Mouse (Mus musculus) kidney, adult 8-10 months (tissue): ENCODE measurements around the gene Rasal2.

Source experiments
- DNase-seq, 2 experiments: peaks; one replicate each; pipeline ENCODE4 v3.0.0; 2022

The Rasal2 gene

DNA sequence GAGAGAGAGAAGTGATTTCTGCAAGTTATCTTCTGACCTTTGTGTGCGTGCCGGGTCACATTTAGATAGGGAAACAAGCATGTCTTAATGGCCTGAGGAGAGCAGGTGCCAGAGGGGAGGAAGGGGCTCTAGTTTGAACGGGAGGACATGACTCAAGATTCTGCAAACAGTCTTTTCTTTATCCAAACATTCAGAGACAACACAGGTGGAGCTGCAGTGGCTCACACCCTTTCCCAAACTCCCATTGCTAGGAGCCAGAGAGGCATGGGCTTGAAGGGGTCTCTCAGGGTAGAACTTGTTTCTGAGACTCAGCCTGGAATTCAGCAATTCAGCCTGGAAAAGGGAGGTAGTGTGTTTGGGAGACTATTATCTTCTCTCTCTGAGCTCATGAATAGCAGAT is 288.6 kb downstream of the Rasal2 start:
- DNase-seq, result no peak

DNA sequence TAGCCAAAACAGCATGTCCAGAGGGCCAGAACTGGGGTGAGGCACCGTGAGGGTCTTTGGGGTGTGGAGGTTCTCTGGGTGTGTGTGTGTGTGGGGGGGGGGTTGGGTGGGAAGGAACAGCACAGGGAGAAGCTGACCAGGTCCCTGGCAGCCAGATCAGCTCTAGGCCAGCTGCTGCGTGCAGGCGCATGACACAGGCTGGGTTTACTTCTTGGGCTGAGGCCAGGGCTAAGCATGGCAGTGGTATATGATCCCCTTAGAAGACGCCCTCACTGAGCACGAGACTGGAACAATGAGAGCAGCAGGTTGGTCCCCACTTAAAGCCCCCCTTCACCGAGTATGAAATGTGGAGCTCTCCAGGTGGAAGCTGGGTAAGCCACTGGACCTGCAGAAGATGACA is 293.2 kb downstream of the Rasal2 start:
- DNase-seq, result no peak

DNA sequence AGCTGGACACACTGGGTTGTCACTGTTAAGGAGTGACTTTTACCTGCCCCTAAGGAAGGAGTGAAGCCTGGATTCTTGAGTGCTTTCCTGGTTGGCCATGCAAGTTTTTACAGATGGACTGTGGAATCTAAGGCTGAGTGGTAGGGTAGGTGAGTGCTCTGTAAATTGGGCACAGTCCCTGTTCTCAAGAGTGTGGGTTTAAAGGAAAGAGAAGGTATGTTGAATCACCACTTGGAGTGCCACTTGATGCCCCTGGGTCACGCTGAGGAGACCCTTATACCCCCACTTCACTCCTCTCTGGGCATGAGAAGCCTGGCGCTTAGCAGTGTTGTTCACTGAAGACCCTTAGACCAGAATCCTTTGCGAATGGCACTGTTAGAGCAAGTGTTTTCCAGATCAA is 295.0 kb downstream of the Rasal2 start:
- DNase-seq, result no peak

GRCm38 (mm10) chr1:157114492-157114891 is 297.9 kb downstream of the Rasal2 start:
- no peak for DNase-seq

GRCm38 (mm10) chr1:157110287-157110835 is 302.0 kb downstream of the Rasal2 start:
- DNase-seq, result no peak

- DNase-seq, result no peak
Observed at GRCm38 (mm10) chr1:157108580-157108979, 303.8 kb downstream of the Rasal2 start, which contains the start of gene Tex35. Tex35 (minus strand) TSS chr1:157108680.

DNA sequence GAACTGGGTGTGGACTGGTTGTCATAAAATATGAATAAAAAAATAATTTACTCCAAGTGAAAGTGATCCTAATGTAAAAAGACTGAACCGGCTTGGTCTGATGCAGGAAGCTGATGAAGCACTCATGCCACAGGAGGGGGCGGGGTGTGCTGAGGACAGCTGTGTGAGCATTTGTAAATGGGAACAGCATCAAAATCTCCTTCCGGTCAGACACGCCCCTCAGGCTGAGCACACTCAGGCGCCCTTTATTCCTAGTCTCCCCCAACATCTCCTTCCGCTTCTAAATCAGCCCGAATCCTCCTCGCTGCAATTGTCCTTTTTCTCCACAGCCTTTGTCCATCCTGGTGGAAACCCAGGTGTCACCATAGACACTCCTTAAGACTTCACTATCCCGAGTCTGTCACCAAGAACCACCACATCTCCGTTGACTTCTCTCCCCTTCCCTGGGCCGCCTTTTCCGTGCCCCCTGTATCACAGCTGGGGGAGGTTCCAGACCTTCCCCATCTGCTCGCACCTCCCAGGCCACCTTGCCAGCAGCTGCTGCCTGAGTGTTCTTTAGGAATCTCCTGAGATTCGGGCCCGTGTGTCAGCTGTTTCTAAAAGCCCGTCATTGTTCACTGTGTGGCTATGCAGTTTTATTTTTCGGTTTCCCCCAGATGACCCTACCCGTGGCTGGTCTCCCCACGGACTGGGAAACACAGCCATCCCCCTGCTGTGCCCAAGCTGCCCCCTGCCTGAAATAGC is 311.1 kb downstream of the Rasal2 start:
- peak in 1 of 2 experiments; percentile 23 for DNase-seq

DNA sequence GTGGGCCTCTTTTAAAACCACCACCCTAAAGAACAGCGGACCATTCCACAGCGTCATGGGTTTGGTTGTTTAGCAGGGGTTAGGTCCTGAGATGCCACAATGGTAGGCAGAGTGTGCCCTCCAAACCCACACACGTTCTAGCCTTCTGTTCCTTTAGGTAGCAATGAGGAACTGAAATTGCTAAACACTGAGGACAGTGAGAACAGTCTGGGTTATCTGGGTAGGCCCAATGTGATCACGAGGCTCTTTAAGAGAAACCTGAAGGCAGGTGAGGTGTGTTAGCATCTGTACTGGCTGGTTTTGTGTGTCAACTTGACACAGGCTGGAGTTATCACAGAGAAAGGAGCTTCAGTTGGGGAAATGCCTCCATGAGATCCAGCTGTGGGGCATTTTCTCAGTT is 316.9 kb downstream of the Rasal2 start:
- DNase-seq, result no peak

DNA sequence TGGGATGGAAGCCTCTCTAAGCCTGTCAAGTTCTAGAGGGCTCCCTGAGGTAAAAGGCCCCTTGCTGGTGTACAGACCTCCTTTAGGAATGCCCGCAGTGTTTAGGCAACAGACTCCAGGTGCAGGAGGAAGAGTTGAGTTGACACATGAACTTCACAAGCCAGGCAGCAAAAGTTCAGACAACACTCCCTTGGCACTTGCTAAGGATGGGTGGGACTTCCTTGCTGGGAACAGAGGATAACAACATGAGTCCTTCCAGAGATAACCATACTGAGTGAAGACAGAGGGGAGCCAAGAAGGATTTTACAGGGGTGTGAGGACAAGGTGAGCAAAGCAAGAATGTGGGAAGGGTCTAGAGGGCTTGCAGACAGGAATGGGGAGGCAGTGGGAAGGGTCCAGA is 319.8 kb downstream of the Rasal2 start:
- no peak for DNase-seq

DNA sequence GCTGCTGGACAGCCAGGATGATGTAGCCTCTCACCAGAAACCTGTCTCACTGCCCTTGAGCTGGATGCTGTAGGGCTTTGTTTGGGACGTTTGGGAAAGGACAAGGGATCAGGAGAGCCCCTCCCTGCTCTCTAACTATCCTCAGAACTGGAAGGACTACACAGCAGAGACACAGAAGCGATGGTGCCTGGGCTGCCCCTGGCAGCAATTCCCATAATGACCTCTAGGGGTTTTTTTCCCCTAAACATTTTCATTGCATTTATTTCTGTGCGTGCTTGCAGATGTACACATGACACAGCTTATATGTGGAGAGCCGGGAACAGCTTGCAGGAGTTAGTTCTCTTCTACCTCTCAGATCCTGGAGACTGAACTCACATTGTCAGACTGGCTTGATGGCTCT is 320.3 kb downstream of the Rasal2 start:
- no peak for DNase-seq

- DNase-seq, result no peak
Observed at GRCm38 (mm10) chr1:157090835-157091234, 321.6 kb downstream of the Rasal2 start.

DNA sequence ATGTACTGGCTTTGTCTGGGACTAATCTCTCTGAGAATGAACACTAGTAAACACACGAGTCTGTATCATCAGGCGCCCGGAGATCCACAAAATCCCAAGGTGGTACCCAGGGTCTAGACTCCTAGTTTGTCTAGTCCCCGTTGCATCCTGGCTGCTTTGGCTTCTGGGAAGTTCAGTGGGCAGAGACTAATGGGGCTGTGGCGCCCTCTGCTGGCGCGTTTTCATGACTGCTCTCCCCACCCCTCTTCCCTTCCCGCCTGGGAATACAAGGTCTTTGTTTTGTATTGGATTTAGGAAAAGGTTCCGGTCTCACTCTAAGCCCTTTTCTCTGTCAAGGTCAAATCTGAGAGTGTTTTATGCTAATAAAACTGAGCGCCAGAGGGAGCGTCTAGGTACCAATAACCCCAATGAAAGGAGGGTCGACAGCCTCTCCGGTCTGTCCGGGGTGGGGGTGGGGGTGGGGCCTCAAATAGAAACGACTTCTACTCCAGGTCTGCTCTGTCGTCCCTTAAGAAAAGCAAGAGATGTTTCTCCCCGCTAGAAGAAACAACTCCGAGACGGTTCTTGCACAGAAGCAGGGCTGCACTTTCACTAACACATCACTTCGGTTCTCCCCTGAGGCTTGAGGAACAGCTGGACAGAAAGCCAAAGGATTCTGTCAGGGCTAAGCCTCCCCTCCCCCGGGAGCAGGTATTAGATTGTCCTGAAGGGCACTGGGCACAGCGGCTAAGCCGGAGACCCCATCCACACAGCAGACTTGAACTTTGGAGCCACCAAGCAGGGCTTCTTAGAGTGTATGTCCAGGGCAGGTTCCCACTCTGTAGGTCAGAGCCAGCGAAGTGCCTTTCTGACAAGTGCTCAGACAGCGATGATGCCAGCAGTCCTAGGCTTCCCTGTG is 326.0 kb downstream of the Rasal2 start:
- DNase-seq, result peak; percentile 43 to 69
